Mouse (Mus musculus): ENCODE data around the gene Tbxa2r.

The Tbxa2r gene

GRCm38 (mm10) chr10:81300352-81300907, 28.1 kb upstream of the Tbxa2r start:
- DNase-seq = no peak

GRCm38 (mm10) chr10:81301321-81301720, 27.2 kb upstream of the Tbxa2r start:
- DNase-seq = no peak

GRCm38 (mm10) chr10:81302288-81302687, 26.2 kb upstream of the Tbxa2r start:
- no peak for DNase-seq

GRCm38 (mm10) chr10:81302781-81303218, 25.7 kb upstream of the Tbxa2r start:
- peak; percentile 36 for DNase-seq

GRCm38 (mm10) chr10:81303258-81303657, 25.3 kb upstream of the Tbxa2r start:
- DNase-seq = no peak

GRCm38 (mm10) chr10:81303761-81304160, 24.8 kb upstream of the Tbxa2r start:
- DNase-seq = peak; percentile 75

- peak; percentile 75 for DNase-seq
Observed at GRCm38 (mm10) chr10:81304597-81305238, 23.8 kb upstream of the Tbxa2r start.

GRCm38 (mm10) chr10:81305663-81306062, 22.9 kb upstream of the Tbxa2r start:
- no peak for DNase-seq

GRCm38 (mm10) chr10:81306173-81306668, 22.3 kb upstream of the Tbxa2r start:
- DNase-seq = no peak

- no peak for DNase-seq
Observed at GRCm38 (mm10) chr10:81306837-81307682, 21.5 kb upstream of the Tbxa2r start.

- no peak for DNase-seq
Observed at GRCm38 (mm10) chr10:81309571-81309970, 19.0 kb upstream of the Tbxa2r start.

- no peak for DNase-seq
Observed at GRCm38 (mm10) chr10:81313581-81313980, 14.9 kb upstream of the Tbxa2r start.

- DNase-seq = no peak
Observed at GRCm38 (mm10) chr10:81314201-81314600, 14.3 kb upstream of the Tbxa2r start.

- DNase-seq = no peak
Observed at GRCm38 (mm10) chr10:81315587-81315986, 12.9 kb upstream of the Tbxa2r start.

- peak; percentile 51 for DNase-seq
Observed at GRCm38 (mm10) chr10:81316338-81317060, 12.0 kb upstream of the Tbxa2r start.

GRCm38 (mm10) chr10:81317273-81317672, 11.3 kb upstream of the Tbxa2r start:
- DNase-seq = no peak

- DNase-seq = no peak
Observed at GRCm38 (mm10) chr10:81318589-81319329, 9.8 kb upstream of the Tbxa2r start.

GRCm38 (mm10) chr10:81319330-81319699, 9.2 kb upstream of the Tbxa2r start:
- no peak for DNase-seq

GRCm38 (mm10) chr10:81319741-81320549, 8.6 kb upstream of the Tbxa2r start:
- no peak for DNase-seq

GRCm38 (mm10) chr10:81320550-81321347, 7.8 kb upstream of the Tbxa2r start, which contains the start of gene Cactin:
Cactin (plus strand) TSS chr10:81321103.
- DNase-seq = peak; percentile 99

Measured in thymus, postnatal 25 days (tissue).